Comparison of ENCODE assay signal across 9 mouse cellular contexts in genomic region chr2:33218903-33219625, GRCm38 (mm10). TPM values are rescaled to one million over a fixed set of nuclear protein-coding genes. Genes with fewer than 3 reads are reported as not detected.
DNase-seq lines count a peak whose midpoint lies in the region; ATAC-seq lines count a peak whose summit lies in the region.
"Had no signal": no experiment of that assay in that cellular context is flagged by ENCODE, and none has a peak within 500 bp of the region (broad histone marks: within the 10 kb centered on the region; RNA-seq: fewer than 3 reads in every experiment).

No protein-coding gene starts in this region.

- no peak overlapping the region for H3K9ac ChIP-seq in stomach, embryonic 16.5 days (ENCODE audit: low read length)
- H3K9ac ChIP-seq: midbrain, embryonic 12.5 days had no signal

- DNase-seq in gastrocnemius, adult 18-20 months (ENCODE audit: low spot score): peak; percentile 48
- DNase-seq in gastrocnemius, postnatal 25 days: no peak
- peak; percentile 43 for DNase-seq in right cerebral cortex, postnatal 4 days
- DNase-seq in right cerebral cortex, postnatal 10 days (ENCODE audit: low spot score in 2 of 2): no peak
- DNase-seq in embryo, embryonic 11 days: peak; percentile 68
- peak; percentile 48 to 59 for DNase-seq in kidney, postnatal 25 days
- no peak for DNase-seq in ovary, postnatal 14 days (ENCODE audit: low spot score)

- peaks cover 43% of the 10 kb centered on the region for H3K4me1 ChIP-seq in stomach, embryonic 16.5 days (ENCODE audit: control insufficient read depth, insufficient read depth, low read length)

- peak overlapping the region; percentile 11; the same call in 1 of the 2 replicates for H3K4me2 ChIP-seq in stomach, embryonic 16.5 days (ENCODE audit: low read depth, low read length)
- H3K4me2 ChIP-seq: midbrain, embryonic 12.5 days had no signal

- no peaks in the 10 kb centered on the region for H3K27me3 ChIP-seq in stomach, embryonic 16.5 days (ENCODE audit: control insufficient read depth, insufficient read depth, low read length)

- no peak for ATAC-seq in stomach, embryonic 16.5 days (ENCODE audit: insufficient read depth, low FRiP score)

- H3K9me3 ChIP-seq in stomach, embryonic 16.5 days (replicated peaks; ENCODE audit: control insufficient read depth, low read length): no peaks in the 10 kb centered on the region
- H3K9me3 ChIP-seq: midbrain, embryonic 12.5 days had no signal

- no peak overlapping the region for H3K4me3 ChIP-seq in stomach, embryonic 16.5 days (replicated peaks; ENCODE audit: low read length)
- H3K4me3 ChIP-seq: midbrain, embryonic 12.5 days had no signal

- H3K36me3 ChIP-seq in stomach, embryonic 16.5 days (ENCODE audit: control insufficient read depth, insufficient read depth, low read length): no peaks in the 10 kb centered on the region

- H3K27ac ChIP-seq in stomach, embryonic 16.5 days (ENCODE audit: low read length): no peak overlapping the region
- H3K27ac ChIP-seq: midbrain, embryonic 12.5 days had no signal

- WGBS in stomach, embryonic 16.5 days: 65% methylated on average over 11 of the region's 11 CpGs

RNA-seq across cellular contexts. Expression of gene Angptl2, which starts 3.2 kb away (rescaled TPM):
- 10 to 100 TPM; 29.6 to 48.6 TPM for total RNA-seq in gastrocnemius, adult 18-20 months (2021)
- 10 to 100 TPM; 64.2 to 68.7 TPM for total RNA-seq in gastrocnemius, postnatal 25 days (2021)
- polyA plus RNA-seq in stomach, embryonic 16.5 days (2015; fragmentation: Nextera tagmentation; extraction: Ambion mirVana): 59.5 and 69.6 TPM in 2 replicates

Comparison
In these comparisons a context has a peak if more than half of its experiments do, and no peak if none do; other contexts are left out.
1. DNase-seq: peak in gastrocnemius, adult 18-20 months (single experiment), right cerebral cortex, postnatal 4 days (single experiment), embryo, embryonic 11 days (single experiment) and kidney, postnatal 25 days (2 of 2); none in gastrocnemius, postnatal 25 days (single experiment), right cerebral cortex, postnatal 10 days (0 of 2) and ovary, postnatal 14 days (single experiment).